Mouse (Mus musculus): ENCODE data around the gene Csf3. TPM values are rescaled to one million over a fixed set of nuclear protein-coding genes. Genes with fewer than 3 reads are reported as not detected.
"Not testable (repeated sequence)": the region's sequence is repeated elsewhere in the genome, so short reads cannot be mapped to it uniquely, and the experiment has no call there.

The Csf3 gene
- not detected in 2 replicates for polyA plus RNA-seq (2016; fragmentation: Nextera tagmentation; extraction: Ambion mirVana)

GRCm38 (mm10) chr11:98701213-98701670, at the start of gene Csf3:
TSS of gene Csf3 (plus strand) at chr11:98701263.
- no peak within 1 kb of the TSS for H3K4me3 ChIP-seq
- peaks cover 31% of the 10 kb centered on the region for H3K36me3 ChIP-seq
- H3K9ac ChIP-seq = no peak within 1 kb of the TSS
- H3K27ac ChIP-seq = no peak within 1 kb of the TSS
- H3K27me3 ChIP-seq = no peaks in the 10 kb centered on the region
- no peaks in the 10 kb centered on the region; the same call in 1 of the 2 replicates for H3K4me1 ChIP-seq
- no peaks in the 10 kb centered on the region for H3K9me3 ChIP-seq (replicated peaks)
- no peak for ATAC-seq (ENCODE audit: low FRiP score)
- 43% methylated on average over 10 of the region's 10 CpGs for WGBS
- H3K4me2 ChIP-seq (replicated peaks) = no peak within 1 kb of the TSS

- H3K4me2 ChIP-seq (replicated peaks); H3K9me3 ChIP-seq (replicated peaks); H3K4me1 ChIP-seq; ATAC-seq (ENCODE audit: low FRiP score); H3K27me3 ChIP-seq; H3K9ac ChIP-seq; H3K36me3 ChIP-seq; H3K27ac ChIP-seq; H3K4me3 ChIP-seq: not testable (repeated sequence)
- WGBS = 12% methylated on average over 7 of the region's 7 CpGs
Observed at GRCm38 (mm10) chr11:98655076-98655475, 46.0 kb upstream of the Csf3 start.

GRCm38 (mm10) chr11:98660517-98660916, 40.5 kb upstream of the Csf3 start:
- no peak for ATAC-seq (ENCODE audit: low FRiP score)
- H3K9me3 ChIP-seq (replicated peaks) = no peaks in the 10 kb centered on the region
- no peak overlapping the region for H3K9ac ChIP-seq
- no peak overlapping the region for H3K27ac ChIP-seq
- peaks cover 5% of the 10 kb centered on the region; the same call in 1 of the 2 replicates for H3K27me3 ChIP-seq
- no peaks in the 10 kb centered on the region for H3K36me3 ChIP-seq
- peak overlapping the region; percentile 34 for H3K4me2 ChIP-seq (replicated peaks)
- WGBS = 7% methylated on average over 6 of the region's 6 CpGs
- no peak overlapping the region for H3K4me3 ChIP-seq
- no peaks in the 10 kb centered on the region for H3K4me1 ChIP-seq

GRCm38 (mm10) chr11:98664091-98664490, 37.0 kb upstream of the Csf3 start, which contains the start of gene Gsdma:
TSS of gene Gsdma (plus strand) at chr11:98664351.
- H3K36me3 ChIP-seq = no peaks in the 10 kb centered on the region
- H3K4me1 ChIP-seq = no peaks in the 10 kb centered on the region
- no peaks in the 10 kb centered on the region for H3K9me3 ChIP-seq (replicated peaks)
- no peak within 1 kb of the TSS for H3K4me2 ChIP-seq (replicated peaks)
- no peak within 1 kb of the TSS for H3K9ac ChIP-seq
- ATAC-seq (ENCODE audit: low FRiP score) = no peak
- 28% methylated on average over 4 of the region's 4 CpGs for WGBS
- H3K27me3 ChIP-seq = peaks cover 27% of the 10 kb centered on the region
- no peak within 1 kb of the TSS for H3K4me3 ChIP-seq
- no peak within 1 kb of the TSS for H3K27ac ChIP-seq

- H3K4me1 ChIP-seq = no peaks in the 10 kb centered on the region
- no peak overlapping the region for H3K4me2 ChIP-seq (replicated peaks)
- 74% methylated on average over 2 of the region's 2 CpGs for WGBS
- no peak overlapping the region for H3K27ac ChIP-seq
- ATAC-seq (ENCODE audit: low FRiP score) = no peak
- H3K9ac ChIP-seq = no peak overlapping the region
- H3K27me3 ChIP-seq = peaks cover 42% of the 10 kb centered on the region
- no peaks in the 10 kb centered on the region for H3K36me3 ChIP-seq
- no peaks in the 10 kb centered on the region for H3K9me3 ChIP-seq (replicated peaks)
- no peak overlapping the region for H3K4me3 ChIP-seq
Observed at GRCm38 (mm10) chr11:98668984-98669383, 32.1 kb upstream of the Csf3 start.

- H3K4me1 ChIP-seq = no peaks in the 10 kb centered on the region
- H3K4me2 ChIP-seq (replicated peaks) = no peak overlapping the region
- ATAC-seq (ENCODE audit: low FRiP score) = no peak
- 78% methylated on average over 3 of the region's 3 CpGs for WGBS
- H3K9ac ChIP-seq = no peak overlapping the region
- H3K4me3 ChIP-seq = no peak overlapping the region
- H3K9me3 ChIP-seq (replicated peaks) = no peaks in the 10 kb centered on the region
- peaks cover 41% of the 10 kb centered on the region for H3K27me3 ChIP-seq
- no peak overlapping the region for H3K27ac ChIP-seq
- no peaks in the 10 kb centered on the region for H3K36me3 ChIP-seq
Observed at GRCm38 (mm10) chr11:98671284-98671815, 29.7 kb upstream of the Csf3 start.

GRCm38 (mm10) chr11:98671857-98672256, 29.2 kb upstream of the Csf3 start:
- Histone ChIP-seq H3K9ac (no peak overlapping the region), H3K9me3 (replicated peaks) (no peaks in the 10 kb centered on the region), H3K4me3 (no peak overlapping the region), H3K27me3 (peaks cover 38% of the 10 kb centered on the region), H3K4me2 (replicated peaks) (no peak overlapping the region), H3K27ac (no peak overlapping the region), H3K4me1 (no peaks in the 10 kb centered on the region), H3K36me3 (no peaks in the 10 kb centered on the region)
- WGBS = 60% methylated on average over 5 of the region's 5 CpGs
- no peak for ATAC-seq (ENCODE audit: low FRiP score)

GRCm38 (mm10) chr11:98672482-98672881, 28.6 kb upstream of the Csf3 start:
- H3K36me3 ChIP-seq = no peaks in the 10 kb centered on the region
- no peak overlapping the region for H3K9ac ChIP-seq
- H3K27me3 ChIP-seq = peaks cover 34% of the 10 kb centered on the region
- H3K4me3 ChIP-seq = no peak overlapping the region
- H3K4me1 ChIP-seq = no peaks in the 10 kb centered on the region
- no peak overlapping the region for H3K27ac ChIP-seq
- H3K9me3 ChIP-seq (replicated peaks) = no peaks in the 10 kb centered on the region
- no peak for ATAC-seq (ENCODE audit: low FRiP score)
- no peak overlapping the region for H3K4me2 ChIP-seq (replicated peaks)
- 91% methylated on average over 5 of the region's 5 CpGs for WGBS

GRCm38 (mm10) chr11:98673136-98673535, 27.9 kb upstream of the Csf3 start:
- not testable (repeated sequence) for H3K27ac ChIP-seq
- H3K4me2 ChIP-seq (replicated peaks) = 0 out of 2 replicates have a peak overlapping the region, but pooled peaks have one; percentile 19

GRCm38 (mm10) chr11:98675829-98676363, 25.2 kb upstream of the Csf3 start:
- Histone ChIP-seq H3K27me3 (peaks cover 10% of the 10 kb centered on the region; the same call in 1 of the 2 replicates), H3K4me3 (no peak overlapping the region), H3K27ac (no peak overlapping the region), H3K36me3 (no peaks in the 10 kb centered on the region), H3K4me1 (no peaks in the 10 kb centered on the region), H3K9ac (no peak overlapping the region), H3K9me3 (replicated peaks) (no peaks in the 10 kb centered on the region), H3K4me2 (replicated peaks) (no peak overlapping the region)
- ATAC-seq (ENCODE audit: low FRiP score) = no peak
- WGBS = 52% methylated on average over 7 of the region's 7 CpGs

More at GRCm38 (mm10) chr11:98673136-98673535, 27.9 kb upstream of the Csf3 start:
- not testable (repeated sequence) for H3K9ac ChIP-seq; H3K36me3 ChIP-seq; H3K4me3 ChIP-seq; H3K9me3 ChIP-seq (replicated peaks); ATAC-seq (ENCODE audit: low FRiP score); H3K4me1 ChIP-seq
- 9% methylated on average over 7 of the region's 7 CpGs for WGBS
- H3K27me3 ChIP-seq = peaks cover 27% of the 10 kb centered on the region

GRCm38 (mm10) chr11:98680023-98680422, 21.0 kb upstream of the Csf3 start:
- H3K4me3 ChIP-seq = no peak overlapping the region
- WGBS = 97% methylated on average over 1 of the region's 1 CpGs

GRCm38 (mm10) chr11:98680595-98680994, 20.5 kb upstream of the Csf3 start:
- H3K9ac ChIP-seq; H3K4me2 ChIP-seq (replicated peaks); H3K4me3 ChIP-seq; H3K9me3 ChIP-seq (replicated peaks); H3K27ac ChIP-seq; H3K27me3 ChIP-seq; H3K36me3 ChIP-seq; ATAC-seq (ENCODE audit: low FRiP score): not testable (repeated sequence)
- 90% methylated on average over 4 of the region's 4 CpGs for WGBS
- peaks cover 10% of the 10 kb centered on the region for H3K4me1 ChIP-seq

More at GRCm38 (mm10) chr11:98680023-98680422, 21.0 kb upstream of the Csf3 start:
- no peaks in the 10 kb centered on the region for H3K9me3 ChIP-seq (replicated peaks)
- no peak for ATAC-seq (ENCODE audit: low FRiP score)
- peaks cover 10% of the 10 kb centered on the region for H3K4me1 ChIP-seq
- no peaks in the 10 kb centered on the region for H3K27me3 ChIP-seq
- H3K4me2 ChIP-seq (replicated peaks) = no peak overlapping the region
- H3K36me3 ChIP-seq = no peaks in the 10 kb centered on the region
- H3K9ac ChIP-seq = no peak overlapping the region
- no peak overlapping the region for H3K27ac ChIP-seq

- Histone ChIP-seq H3K4me1 (peaks cover 10% of the 10 kb centered on the region), H3K27me3 (no peaks in the 10 kb centered on the region), H3K9me3 (replicated peaks) (no peaks in the 10 kb centered on the region), H3K9ac (no peak overlapping the region), H3K36me3 (peaks cover 9% of the 10 kb centered on the region), H3K4me3 (no peak overlapping the region), H3K27ac (no peak overlapping the region), H3K4me2 (replicated peaks) (no peak overlapping the region)
- 79% methylated on average over 4 of the region's 4 CpGs for WGBS
- ATAC-seq (ENCODE audit: low FRiP score) = no peak
Observed at GRCm38 (mm10) chr11:98681186-98681585, 19.9 kb upstream of the Csf3 start.

Data from hindbrain, embryonic 12.5 days (tissue).